Mouse (Mus musculus) gastrocnemius, adult 8-10 months (tissue): ENCODE results near the gene Ntsr1. TPM values are rescaled to one million over a fixed set of nuclear protein-coding genes. Genes with fewer than 3 reads are reported as not detected.

Experiments
- DNase-seq, 2 experiments: peaks; one replicate each; pipeline ENCODE4 v3.0.0; 2022; ENCODE audit warnings: low spot score in 2 of 2
- total RNA-seq, 4 experiments: library from RNA; stranded (reverse); gene quantifications; 2 replicates each; pipeline ENCODE4 v1.2.4; 2022

Gene Ntsr1
- under 1 TPM in 1 of 4 experiments, not detected in 3; 0.11 TPM for total RNA-seq

GRCm38 (mm10) chr2:180499741-180500140, at the start of gene Ntsr1:
Gene Ntsr1 (plus strand): TSS chr2:180499976.
- no peak for DNase-seq

- DNase-seq, result no peak
These were observed 49.2 kb upstream of the Ntsr1 start for GRCm38 (mm10) chr2:180450529-180450928.

- DNase-seq, result peak; percentile 54 to 62
These were observed 43.8 kb upstream of the Ntsr1 start, which contains the start of gene Slco4a1 for GRCm38 (mm10) chr2:180455723-180456698. Gene Slco4a1 (plus strand): TSS chr2:180456245.

- DNase-seq, result no peak
These were observed 43.1 kb upstream of the Ntsr1 start for GRCm38 (mm10) chr2:180456705-180457104.

- no peak for DNase-seq
These were observed 42.1 kb upstream of the Ntsr1 start for GRCm38 (mm10) chr2:180457680-180458079.

GRCm38 (mm10) chr2:180459437-180459836, 40.3 kb upstream of the Ntsr1 start:
- DNase-seq, result no peak

GRCm38 (mm10) chr2:180460801-180461200, 39.0 kb upstream of the Ntsr1 start:
- no peak for DNase-seq

- DNase-seq, result no peak
These were observed 37.2 kb upstream of the Ntsr1 start for GRCm38 (mm10) chr2:180462593-180462992.

- DNase-seq, result no peak
These were observed 33.3 kb upstream of the Ntsr1 start for GRCm38 (mm10) chr2:180466505-180466904.

GRCm38 (mm10) chr2:180468871-180469270, 30.9 kb upstream of the Ntsr1 start:
- DNase-seq, result no peak

GRCm38 (mm10) chr2:180469768-180470167, 30.0 kb upstream of the Ntsr1 start:
- DNase-seq, result no peak

GRCm38 (mm10) chr2:180472306-180473079, 27.3 kb upstream of the Ntsr1 start:
- DNase-seq, result no peak

GRCm38 (mm10) chr2:180473080-180473440, 26.7 kb upstream of the Ntsr1 start:
- no peak for DNase-seq

GRCm38 (mm10) chr2:180474864-180475263, 24.9 kb upstream of the Ntsr1 start:
- DNase-seq, result no peak

GRCm38 (mm10) chr2:180482274-180482673, 17.5 kb upstream of the Ntsr1 start:
- DNase-seq, result no peak

GRCm38 (mm10) chr2:180484882-180485281, 14.9 kb upstream of the Ntsr1 start:
- no peak for DNase-seq

- DNase-seq, result no peak
These were observed 14.5 kb upstream of the Ntsr1 start for GRCm38 (mm10) chr2:180485306-180485705.

GRCm38 (mm10) chr2:180488210-180488751, 11.5 kb upstream of the Ntsr1 start:
- no peak for DNase-seq

- DNase-seq, result no peak
These were observed 3.9 kb upstream of the Ntsr1 start for GRCm38 (mm10) chr2:180495906-180496305.

- no peak for DNase-seq
These were observed 950 bp downstream of the Ntsr1 start for GRCm38 (mm10) chr2:180500726-180501125.

- DNase-seq, result no peak
These were observed 1.6 kb downstream of the Ntsr1 start for GRCm38 (mm10) chr2:180501217-180501967.
